Mouse (Mus musculus) MEL (cell line): ENCODE results near the gene Gm7138. TPM values are rescaled to one million over a fixed set of nuclear protein-coding genes. Genes with fewer than 3 reads are reported as not detected.

Source experiments
- DNase-seq: peaks from one replicate; pipeline ENCODE4 v3.0.0; 2011; ENCODE audit warnings: low read depth, low spot score
- H3K27ac ChIP-seq: 2 replicates; pipeline ENCODE4 v1.5.1; 2012; ENCODE audit warnings: low read depth, mild to moderate bottlenecking, control low read depth, low read length, moderate library complexity; ENCODE audit not compliant: control insufficient read depth
- H3K27me3 ChIP-seq, 2 experiments: fragments of 150-350 bp in 1 of 2; sonication (generic) in 1 of 2; 2 replicates each; pipeline ENCODE4 v1.6.1; 2012; ENCODE audit warnings: low read length in 2 of 2, mild to moderate bottlenecking in 2 of 2, improper control_type of control experiment in 1 of 2, moderate library complexity in 1 of 2; ENCODE audit not compliant: insufficient read depth in 2 of 2, control insufficient read depth in 1 of 2
- H3K36me3 ChIP-seq, 2 experiments: 2 replicates each; pipeline ENCODE4 v1.6.1; 2012 to 2014; ENCODE audit warnings: low read length in 2 of 2, improper control_type of control experiment in 1 of 2, inconsistent platforms in 1 of 2, mild to moderate bottlenecking in 1 of 2; ENCODE audit not compliant: insufficient read depth in 2 of 2, control insufficient read depth in 1 of 2
- H3K4me1 ChIP-seq, 2 experiments: fragments of 150-350 bp in 1 of 2; sonication (generic) in 1 of 2; 2 replicates each; pipeline ENCODE4 v1.6.1; 2012; ENCODE audit warnings: low read length in 2 of 2, improper control_type of control experiment in 1 of 2, mild to moderate bottlenecking in 1 of 2; ENCODE audit not compliant: insufficient read depth in 2 of 2, control insufficient read depth in 1 of 2
- H3K4me3 ChIP-seq, 2 experiments: fragments of 150-350 bp in 1 of 2; sonication (generic) in 1 of 2; 2 replicates each; pipeline ENCODE4 v1.5.1; 2012; ENCODE audit warnings: low read depth in 2 of 2, low read length in 2 of 2, mild to moderate bottlenecking in 2 of 2, moderate library complexity in 2 of 2, control low read depth in 1 of 2, improper control_type of control experiment in 1 of 2; ENCODE audit not compliant: control insufficient read depth in 1 of 2, insufficient read depth in 1 of 2
- H3K79me2 ChIP-seq: 2 replicates; pipeline ENCODE4 v1.6.1; 2012; ENCODE audit warnings: mild to moderate bottlenecking, low read length, moderate library complexity; ENCODE audit not compliant: control insufficient read depth, poor library complexity, insufficient read depth
- H3K9ac ChIP-seq: 2 replicates; pipeline ENCODE4 v1.6.1; 2012; ENCODE audit warnings: low read depth, mild to moderate bottlenecking, control low read depth, low read length, moderate library complexity; ENCODE audit not compliant: control insufficient read depth, poor library complexity, severe bottlenecking
- H3K9me3 ChIP-seq: fragments of 150-350 bp; sonication (generic); replicated peaks from 2 replicates; pipeline ENCODE4 v1.6.1; 2012; ENCODE audit warnings: mild to moderate bottlenecking, low read length, improper control_type of control experiment, moderate library complexity; ENCODE audit not compliant: insufficient read depth
- BHLHE40 ChIP-seq: IDR thresholded peaks from 2 replicates; pipeline ENCODE4 v1.6.1; 2012; ENCODE audit warnings: low read depth, mild to moderate bottlenecking, inconsistent platforms, low read length, improper control_type of control experiment, borderline replicate concordance
- CHD1 ChIP-seq: IDR thresholded peaks from 2 replicates; pipeline ENCODE4 v1.6.1; 2012; ENCODE audit warnings: low read depth, mild to moderate bottlenecking, inconsistent platforms, low read length, improper control_type of control experiment
- CHD2 ChIP-seq: IDR thresholded peaks from 2 replicates; pipeline ENCODE4 v1.6.1; 2011; ENCODE audit warnings: low read length, improper control_type of control experiment
- E2F4 ChIP-seq: IDR thresholded peaks from 2 replicates; pipeline ENCODE4 v1.6.1; 2011; ENCODE audit warnings: low read depth, low read length, improper control_type of control experiment, borderline replicate concordance
- ELF1 ChIP-seq: IDR thresholded peaks from 2 replicates; pipeline ENCODE4 v1.6.1; 2014; ENCODE audit warnings: low read depth, mild to moderate bottlenecking, inconsistent platforms, low read length, improper control_type of control experiment, moderate library complexity
- ETS1 ChIP-seq: IDR thresholded peaks from 2 replicates; pipeline ENCODE4 v1.6.1; 2012; ENCODE audit warnings: low read depth, mild to moderate bottlenecking, inconsistent platforms, low read length, improper control_type of control experiment, moderate library complexity
- GABPA ChIP-seq: IDR thresholded peaks from 2 replicates; pipeline ENCODE4 v1.6.1; 2012; ENCODE audit warnings: low read depth, mild to moderate bottlenecking, inconsistent platforms, low read length, improper control_type of control experiment, moderate library complexity
- HCFC1 ChIP-seq: IDR thresholded peaks from 2 replicates; pipeline ENCODE4 v1.6.1; 2012; ENCODE audit warnings: low read depth, mild to moderate bottlenecking, inconsistent platforms, low read length, improper control_type of control experiment, moderate library complexity
- JUND ChIP-seq: IDR thresholded peaks from 2 replicates; pipeline ENCODE4 v1.6.1; 2011; ENCODE audit warnings: low read depth, mild to moderate bottlenecking, improper control_type of control experiment, low read length
- KAT2A ChIP-seq: conservative IDR thresholded peaks from 2 replicates; pipeline ENCODE4 v1.6.1; 2012; ENCODE audit warnings: low read depth, low read length, improper control_type of control experiment, inconsistent platforms
- MAZ ChIP-seq: IDR thresholded peaks from 2 replicates; pipeline ENCODE4 v1.6.1; 2012; ENCODE audit warnings: low read depth, mild to moderate bottlenecking, inconsistent platforms, low read length, improper control_type of control experiment
- MEF2A ChIP-seq: IDR thresholded peaks from 2 replicates; pipeline ENCODE4 v1.6.1; 2014; ENCODE audit warnings: low read depth, mild to moderate bottlenecking, inconsistent platforms, low read length, improper control_type of control experiment; ENCODE audit not compliant: poor library complexity, insufficient replicate concordance, severe bottlenecking; ENCODE audit errors: extremely low read depth
- MYB ChIP-seq: IDR thresholded peaks from 2 replicates; pipeline ENCODE4 v1.6.1; 2011; ENCODE audit warnings: mild to moderate bottlenecking, low read depth, low read length, improper control_type of control experiment
- MYC ChIP-seq: IDR thresholded peaks from 2 replicates; pipeline ENCODE4 v1.6.1; 2011; ENCODE audit warnings: low read depth, mild to moderate bottlenecking, low read length, improper control_type of control experiment, moderate library complexity
- NRF1 ChIP-seq: IDR thresholded peaks from 2 replicates; pipeline ENCODE4 v1.6.1; 2014; ENCODE audit warnings: low read depth, mild to moderate bottlenecking, inconsistent platforms, low read length, improper control_type of control experiment, moderate library complexity; ENCODE audit not compliant: poor library complexity, insufficient read depth, severe bottlenecking
- POLR2AphosphoS2 ChIP-seq: IDR thresholded peaks from 2 replicates; pipeline ENCODE4 v1.6.1; 2011; ENCODE audit warnings: low read length, improper control_type of control experiment
- RAD21 ChIP-seq: IDR thresholded peaks from 2 replicates; pipeline ENCODE4 v1.6.1; 2011; ENCODE audit warnings: mild to moderate bottlenecking, low read depth, low read length, improper control_type of control experiment
- SIN3A ChIP-seq: IDR thresholded peaks from 2 replicates; pipeline ENCODE4 v1.6.1; 2012; ENCODE audit warnings: low read length, improper control_type of control experiment, inconsistent platforms
- SMC3 ChIP-seq: IDR thresholded peaks from 2 replicates; pipeline ENCODE4 v1.6.1; 2011; ENCODE audit warnings: low read depth, low read length, improper control_type of control experiment
- TAL1 ChIP-seq: IDR thresholded peaks from 2 replicates; pipeline ENCODE4 v1.6.1; 2012; ENCODE audit warnings: mild to moderate bottlenecking, inconsistent platforms, low read length, moderate library complexity, mixed read lengths
- TCF12 ChIP-seq: IDR thresholded peaks from 2 replicates; pipeline ENCODE4 v1.6.1; 2014; ENCODE audit warnings: low read depth, mild to moderate bottlenecking, inconsistent platforms, low read length, improper control_type of control experiment, moderate library complexity
- UBTF ChIP-seq: IDR thresholded peaks from 2 replicates; pipeline ENCODE4 v1.6.1; 2012; ENCODE audit warnings: low read depth, mild to moderate bottlenecking, inconsistent platforms, low read length, improper control_type of control experiment, moderate library complexity, borderline replicate concordance; ENCODE audit not compliant: insufficient read depth
- USF2 ChIP-seq, 2 experiments: IDR thresholded peaks; 2 replicates each; pipeline ENCODE4 v1.6.1; 2011 to 2012; ENCODE audit warnings: improper control_type of control experiment in 2 of 2, low read length in 2 of 2, borderline replicate concordance in 1 of 2, inconsistent platforms in 1 of 2, low read depth in 1 of 2, mild to moderate bottlenecking in 1 of 2; ENCODE audit not compliant: insufficient read depth in 1 of 2
- ZKSCAN1 ChIP-seq: IDR thresholded peaks from 2 replicates; pipeline ENCODE4 v1.6.1; 2012; ENCODE audit warnings: low read depth, mild to moderate bottlenecking, inconsistent platforms, low read length, improper control_type of control experiment, moderate library complexity
- ZMIZ1 ChIP-seq: IDR thresholded peaks from 2 replicates; pipeline ENCODE4 v1.6.1; 2012; ENCODE audit warnings: low read depth, mild to moderate bottlenecking, inconsistent platforms, low read length, improper control_type of control experiment, moderate library complexity
- ZNF384 ChIP-seq: IDR thresholded peaks from 2 replicates; pipeline ENCODE4 v1.6.1; 2012; ENCODE audit warnings: low read depth, mild to moderate bottlenecking, inconsistent platforms, low read length, improper control_type of control experiment
- polyA plus RNA-seq, 2 experiments: library from polyadenylated mRNA; stranded (reverse) in 1 of 2; unstranded in 1 of 2; fragments of >175 nt in 1 of 2; fragments of >200 nt in 1 of 2; gene quantifications; 2 replicates each; pipeline versions ENCODE4 v1.2.1 to v1.2.4; 2012; ENCODE audit warnings: low replicate concordance in 2 of 2, low read depth in 1 of 2; ENCODE audit not compliant: insufficient read length in 2 of 2, insufficient read depth in 1 of 2, missing spikeins in 1 of 2
- total RNA-seq: library from RNA; depleted of rRNA; stranded (reverse); fragments of 300-350 nt; gene quantifications from 2 replicates; pipeline ENCODE4 v1.2.3, GENCODE M21; 2012

Gm7138 gene
- total and polyA plus RNA-seq, 3 experiments = not detected

- Histone ChIP-seq H3K27ac (no peak within 1 kb of the TSS), H3K36me3 (no peaks in the 10 kb centered on the region), H3K9me3 (no peaks in the 10 kb centered on the region), H3K27me3 (no peaks in the 10 kb centered on the region), H3K79me2 (no peaks in the 10 kb centered on the region), H3K9ac (no peak within 1 kb of the TSS), H3K4me1 (no peaks in the 10 kb centered on the region), H3K4me3 (no peak within 1 kb of the TSS)
- no peak for TF ChIP-seq POLR2AphosphoS2
- TF ChIP-seq CHD2 = no peak
- TF ChIP-seq ZKSCAN1 = no peak
- TF ChIP-seq UBTF = no peak
- TF ChIP-seq SIN3A = no peak
- TF ChIP-seq CHD1 = no peak
- TF ChIP-seq MEF2A = no peak
- no peak for TF ChIP-seq RAD21
- DNase-seq = no peak
Observed at GRCm38 (mm10) chr10:77811743-77812142, 35.0 kb upstream of the Gm7138 start, which contains the start of gene Gm9507. Gene Gm9507 (minus strand): TSS chr10:77811843.

- H3K79me2 ChIP-seq = no peaks in the 10 kb centered on the region
- peaks cover 8 to 9% of the 10 kb centered on the region in 2 experiments for H3K27me3 ChIP-seq
- H3K27ac ChIP-seq = no peak overlapping the region
- H3K9ac ChIP-seq = no peak overlapping the region
- no peaks in the 10 kb centered on the region for H3K36me3 ChIP-seq
- H3K9me3 ChIP-seq = no peaks in the 10 kb centered on the region
- TF ChIP-seq BHLHE40 = no peak
- no peak for TF ChIP-seq TAL1
- no peak for TF ChIP-seq MAZ
- TF ChIP-seq MYB = no peak
- no peak for TF ChIP-seq NRF1
- TF ChIP-seq SMC3 = no peak
- no peak for TF ChIP-seq KAT2A
- TF ChIP-seq E2F4 = no peak
- TF ChIP-seq ELF1 = no peak
- TF ChIP-seq ZMIZ1 = no peak
- TF ChIP-seq SIN3A = no peak
- TF ChIP-seq ZNF384 = no peak
- no peak for TF ChIP-seq ETS1
- no peak for TF ChIP-seq GABPA
- no peak for TF ChIP-seq MEF2A
- no peak for TF ChIP-seq TCF12
- no peak for TF ChIP-seq MYC
- TF ChIP-seq JUND = no peak
- no peak for TF ChIP-seq HCFC1
- TF ChIP-seq USF2 (IDR thresholded peaks at IDR 0.05; ENCODE audit: borderline replicate concordance in 1 of 2, insufficient read depth in 1 of 2, low read depth in 1 of 2, low read length in 2 of 2) = no peak
- no peak overlapping the region for H3K4me3 ChIP-seq
- DNase-seq = no peak
- H3K4me1 ChIP-seq = no peaks in the 10 kb centered on the region
Observed at GRCm38 (mm10) chr10:77804095-77804494, 27.4 kb upstream of the Gm7138 start.
